Mouse (Mus musculus): ENCODE measurements around the gene Upk1a.

Upk1a gene

GRCm38 (mm10) chr7:30612654-30613402, at the start of gene Upk1a:
TSS of gene Upk1a (minus strand) at chr7:30612847.
- no peak for DNase-seq

- DNase-seq: peak; percentile 97
These were observed 37.2 kb upstream of the Upk1a start, which contains the start of gene Rbm42 for GRCm38 (mm10) chr7:30649591-30650540. TSS of gene Rbm42 (minus strand) at chr7:30650317.

- DNase-seq: no peak
These were observed 26.4 kb upstream of the Upk1a start for GRCm38 (mm10) chr7:30639083-30639482.

GRCm38 (mm10) chr7:30636395-30636794, 23.7 kb upstream of the Upk1a start:
- DNase-seq: no peak

GRCm38 (mm10) chr7:30635752-30636151, 23.1 kb upstream of the Upk1a start, which contains the start of gene Etv2:
TSS of gene Etv2 (minus strand) at chr7:30635852.
- DNase-seq: no peak

GRCm38 (mm10) chr7:30634621-30635020, 22.0 kb upstream of the Upk1a start:
- no peak for DNase-seq

- DNase-seq: no peak
These were observed 21.2 kb upstream of the Upk1a start for GRCm38 (mm10) chr7:30633762-30634412.

- no peak for DNase-seq
These were observed 16.4 kb upstream of the Upk1a start for GRCm38 (mm10) chr7:30629013-30629412.

- DNase-seq: no peak
These were observed 14.0 kb upstream of the Upk1a start for GRCm38 (mm10) chr7:30626647-30627046.

- peak; percentile 82 for DNase-seq
These were observed 13.1 kb upstream of the Upk1a start, which contains the start of gene Cox6b1 for GRCm38 (mm10) chr7:30625530-30626384. TSS of gene Cox6b1 (minus strand) at chr7:30626151.

- DNase-seq: no peak
These were observed 6.6 kb upstream of the Upk1a start for GRCm38 (mm10) chr7:30619202-30619601.

GRCm38 (mm10) chr7:30618658-30619057, 6.0 kb upstream of the Upk1a start:
- DNase-seq: no peak

GRCm38 (mm10) chr7:30615049-30615760, 2.6 kb upstream of the Upk1a start:
- no peak for DNase-seq

GRCm38 (mm10) chr7:30614454-30614853, 1.8 kb upstream of the Upk1a start:
- no peak for DNase-seq

- peak; percentile 61 for DNase-seq
These were observed 974 bp upstream of the Upk1a start for GRCm38 (mm10) chr7:30613529-30614112.

GRCm38 (mm10) chr7:30610043-30610442, 2.6 kb downstream of the Upk1a start:
- no peak for DNase-seq

- no peak for DNase-seq
These were observed 4.2 kb downstream of the Upk1a start for GRCm38 (mm10) chr7:30608476-30608875.

- no peak for DNase-seq
These were observed 4.8 kb downstream of the Upk1a start for GRCm38 (mm10) chr7:30607706-30608309.

- no peak for DNase-seq
These were observed 7.7 kb downstream of the Upk1a start for GRCm38 (mm10) chr7:30604944-30605343.

GRCm38 (mm10) chr7:30604424-30604823, 8.2 kb downstream of the Upk1a start:
- no peak for DNase-seq

GRCm38 (mm10) chr7:30602583-30602982, 10.1 kb downstream of the Upk1a start:
- no peak for DNase-seq

Data from cerebellum, adult 8-10 months (tissue).